Mouse (Mus musculus) hindbrain, embryonic 15.5 days (tissue): ENCODE results near the gene Plekha7. TPM values are rescaled to one million over a fixed set of nuclear protein-coding genes. Genes with fewer than 3 reads are reported as not detected.
A peak's percentile ranks its signal among the peaks of the same experiment; 100 is the strongest.

Experiments
- ATAC-seq: fragments of 200-750 bp; cut with Nextera tagmentation; 2 replicates; pipeline ENCODE4 v1.8.0; 2017; ENCODE audit warnings: low read depth, moderate number of reproducible peaks, moderate TSS enrichment; ENCODE audit not compliant: low FRiP score
- H3K27ac ChIP-seq: fragments of 300-500 bp; sonication (generic); replicated peaks from 2 replicates; pipeline ENCODE4 v1.5.1; 2015; ENCODE audit warnings: mild to moderate bottlenecking, inconsistent platforms
- H3K27me3 ChIP-seq: fragments of 300-500 bp; sonication (generic); 2 replicates; pipeline ENCODE4 v1.6.1; 2015; ENCODE audit warnings: control low read depth, inconsistent platforms
- H3K36me3 ChIP-seq: fragments of 300-500 bp; sonication (generic); 2 replicates; pipeline ENCODE4 v1.6.1; 2015; ENCODE audit warnings: control low read depth, inconsistent platforms
- H3K4me1 ChIP-seq: fragments of 300-500 bp; sonication (generic); replicated peaks from 2 replicates; pipeline ENCODE4 v1.6.1; 2015; ENCODE audit warnings: control low read depth, inconsistent platforms
- H3K4me2 ChIP-seq: fragments of 300-500 bp; sonication (generic); 2 replicates; pipeline ENCODE4 v1.6.1; 2015; ENCODE audit warnings: moderate library complexity, mild to moderate bottlenecking, inconsistent platforms
- H3K4me3 ChIP-seq: fragments of 300-500 bp; sonication (generic); 2 replicates; pipeline ENCODE4 v1.5.1; 2015; ENCODE audit warnings: mild to moderate bottlenecking, inconsistent platforms
- H3K9ac ChIP-seq: fragments of 300-500 bp; sonication (generic); 2 replicates; pipeline ENCODE4 v1.6.1; 2015; ENCODE audit warnings: inconsistent platforms
- H3K9me3 ChIP-seq: fragments of 300-500 bp; sonication (generic); 2 replicates; pipeline ENCODE4 v1.6.1; 2016; ENCODE audit warnings: control low read depth, inconsistent platforms
- WGBS: fragments of 180-500 bp; shearing (Covaris S2); methylation state at CpG from one replicate; pipeline ENCODE4 v1.1.7; 2015; 5-methylcytosine and 5-hydroxymethylcytosine counted together
- polyA plus RNA-seq: library from polyadenylated mRNA; unstranded; fragments of >200 nt; fragmentation: Nextera tagmentation; extraction: Ambion mirVana; gene quantifications from 2 replicates; pipeline ENCODE4 v1.2.1, GENCODE M21; 2015

Gene Plekha7
- polyA plus RNA-seq, 1 experiment from 2014 or later = 10.3 TPM

- ATAC-seq = no peak
- Histone ChIP-seq H3K4me3 (no peak overlapping the region), H3K27ac (0 out of 2 replicates have a peak overlapping the region, but pooled peaks have one; percentile 16), H3K9ac (no peak overlapping the region), H3K4me1 (peaks cover 34% of the 10 kb centered on the region), H3K36me3 (no peaks in the 10 kb centered on the region), H3K9me3 (no peaks in the 10 kb centered on the region), H3K4me2 (no peak overlapping the region), H3K27me3 (no peaks in the 10 kb centered on the region)
- WGBS = 27% methylated on average over 8 of the region's 8 CpGs
Observed at GRCm38 (mm10) chr7:116208880-116209279, 99.3 kb downstream of the Plekha7 start.

- Histone ChIP-seq H3K36me3 (no peaks in the 10 kb centered on the region), H3K4me3 (no peak overlapping the region), H3K27me3 (no peaks in the 10 kb centered on the region)
Observed at GRCm38 (mm10) chr7:116206806-116207571, 101.2 kb downstream of the Plekha7 start.

GRCm38 (mm10) chr7:116205451-116205850 lies 102.7 kb downstream of the Plekha7 start:
- Histone ChIP-seq H3K9ac (no peak overlapping the region), H3K27ac (no peak overlapping the region), H3K36me3 (no peaks in the 10 kb centered on the region), H3K4me1 (peaks cover 18% of the 10 kb centered on the region), H3K27me3 (no peaks in the 10 kb centered on the region), H3K4me3 (no peak overlapping the region), H3K4me2 (no peak overlapping the region), H3K9me3 (no peaks in the 10 kb centered on the region)
- no peak for ATAC-seq
- 71% methylated on average over 2 of the region's 2 CpGs for WGBS

More at GRCm38 (mm10) chr7:116206806-116207571, 101.2 kb downstream of the Plekha7 start:
- peaks cover 32% of the 10 kb centered on the region for H3K4me1 ChIP-seq
- H3K9me3 ChIP-seq = no peaks in the 10 kb centered on the region
- H3K9ac ChIP-seq = no peak overlapping the region
- no peak for ATAC-seq
- 69% methylated on average over 7 of the region's 7 CpGs for WGBS
- H3K27ac ChIP-seq = no peak overlapping the region
- no peak overlapping the region for H3K4me2 ChIP-seq

GRCm38 (mm10) chr7:116202033-116202681 lies 106.0 kb downstream of the Plekha7 start:
- no peaks in the 10 kb centered on the region for H3K36me3 ChIP-seq
- H3K9me3 ChIP-seq = no peaks in the 10 kb centered on the region
- ATAC-seq = no peak
- WGBS = 66% methylated on average over 10 of the region's 10 CpGs
- H3K4me3 ChIP-seq = no peak overlapping the region
- H3K27me3 ChIP-seq = no peaks in the 10 kb centered on the region
- no peak overlapping the region for H3K9ac ChIP-seq
- no peak overlapping the region for H3K4me2 ChIP-seq
- no peak overlapping the region for H3K27ac ChIP-seq
- H3K4me1 ChIP-seq = 0 out of 2 replicates have a peak, but pooled peaks cover 3% of the 10 kb centered on the region

GRCm38 (mm10) chr7:116200951-116201351 lies 107.2 kb downstream of the Plekha7 start:
- H3K27ac ChIP-seq = no peak overlapping the region
- H3K36me3 ChIP-seq = no peaks in the 10 kb centered on the region
- no peak for ATAC-seq
- no peak overlapping the region for H3K4me3 ChIP-seq
- no peak overlapping the region for H3K9ac ChIP-seq
- 0 out of 2 replicates have a peak, but pooled peaks cover 3% of the 10 kb centered on the region for H3K4me1 ChIP-seq
- no peaks in the 10 kb centered on the region for H3K27me3 ChIP-seq
- 75% methylated on average over 1 of the region's 1 CpGs for WGBS
- H3K9me3 ChIP-seq = no peaks in the 10 kb centered on the region
- no peak overlapping the region for H3K4me2 ChIP-seq

- no peaks in the 10 kb centered on the region for H3K36me3 ChIP-seq
Observed at GRCm38 (mm10) chr7:116200544-116200943, 107.6 kb downstream of the Plekha7 start.

GRCm38 (mm10) chr7:116198902-116199301 lies 109.3 kb downstream of the Plekha7 start:
- no peaks in the 10 kb centered on the region for H3K36me3 ChIP-seq
- 45% methylated on average over 2 of the region's 2 CpGs for WGBS
- ATAC-seq = no peak

More at GRCm38 (mm10) chr7:116200544-116200943, 107.6 kb downstream of the Plekha7 start:
- ATAC-seq = no peak
- Histone ChIP-seq H3K9ac (no peak overlapping the region), H3K27me3 (no peaks in the 10 kb centered on the region), H3K27ac (no peak overlapping the region), H3K4me1 (0 out of 2 replicates have a peak, but pooled peaks cover 3% of the 10 kb centered on the region), H3K9me3 (no peaks in the 10 kb centered on the region), H3K4me3 (no peak overlapping the region), H3K4me2 (no peak overlapping the region)
- 90% methylated on average over 2 of the region's 2 CpGs for WGBS

GRCm38 (mm10) chr7:116198407-116198806 lies 109.8 kb downstream of the Plekha7 start:
- Histone ChIP-seq H3K4me3 (no peak overlapping the region), H3K4me1 (0 out of 2 replicates have a peak, but pooled peaks cover 3% of the 10 kb centered on the region), H3K9me3 (no peaks in the 10 kb centered on the region), H3K36me3 (no peaks in the 10 kb centered on the region), H3K27me3 (no peaks in the 10 kb centered on the region), H3K27ac (no peak overlapping the region), H3K9ac (no peak overlapping the region), H3K4me2 (no peak overlapping the region)
- no peak for ATAC-seq
- WGBS = 31% methylated on average over 7 of the region's 7 CpGs

More at GRCm38 (mm10) chr7:116198902-116199301, 109.3 kb downstream of the Plekha7 start:
- Histone ChIP-seq H3K4me2 (no peak overlapping the region), H3K9ac (no peak overlapping the region), H3K27me3 (no peaks in the 10 kb centered on the region), H3K27ac (no peak overlapping the region), H3K4me3 (no peak overlapping the region), H3K4me1 (0 out of 2 replicates have a peak, but pooled peaks cover 3% of the 10 kb centered on the region), H3K9me3 (no peaks in the 10 kb centered on the region)

GRCm38 (mm10) chr7:116196974-116197679 lies 111.0 kb downstream of the Plekha7 start:
- Histone ChIP-seq H3K4me1 (0 out of 2 replicates have a peak, but pooled peaks cover 3% of the 10 kb centered on the region), H3K27ac (no peak overlapping the region), H3K9me3 (no peaks in the 10 kb centered on the region), H3K27me3 (no peaks in the 10 kb centered on the region), H3K4me3 (no peak overlapping the region), H3K4me2 (no peak overlapping the region), H3K9ac (no peak overlapping the region), H3K36me3 (no peaks in the 10 kb centered on the region)
- no peak for ATAC-seq
- WGBS = 74% methylated on average over 8 of the region's 8 CpGs

- Histone ChIP-seq H3K4me2 (no peak overlapping the region), H3K27ac (no peak overlapping the region), H3K9ac (no peak overlapping the region), H3K36me3 (no peaks in the 10 kb centered on the region), H3K4me1 (peaks cover 12% of the 10 kb centered on the region), H3K27me3 (no peaks in the 10 kb centered on the region), H3K4me3 (no peak overlapping the region), H3K9me3 (no peaks in the 10 kb centered on the region)
- WGBS = 90% methylated on average over 7 of the region's 7 CpGs
- ATAC-seq = no peak
Observed at GRCm38 (mm10) chr7:116194996-116195395, 113.2 kb downstream of the Plekha7 start.

GRCm38 (mm10) chr7:116192966-116193365 lies 115.2 kb downstream of the Plekha7 start:
- Histone ChIP-seq H3K27ac (no peak overlapping the region), H3K4me2 (no peak overlapping the region), H3K27me3 (no peaks in the 10 kb centered on the region), H3K9me3 (no peaks in the 10 kb centered on the region), H3K4me3 (no peak overlapping the region), H3K4me1 (peaks cover 9% of the 10 kb centered on the region), H3K9ac (no peak overlapping the region), H3K36me3 (no peaks in the 10 kb centered on the region)
- no peak for ATAC-seq
- WGBS = 89% methylated on average over 7 of the region's 7 CpGs
